Mouse (Mus musculus): ENCODE data around the gene Clps. TPM values are rescaled to one million over a fixed set of nuclear protein-coding genes. Genes with fewer than 3 reads are reported as not detected.

Clps gene
- polyA plus RNA-seq, 1 experiment = 4.1 TPM

GRCm38 (mm10) chr17:28517956-28518614, 42.5 kb downstream of the Clps start:
- no peaks in the 10 kb centered on the region for H3K27me3 ChIP-seq (ENCODE audit: control insufficient read depth, insufficient read depth, low read length)
- 0 out of 2 replicates have a peak, but pooled peaks have one; percentile 41 for TF ChIP-seq POLR2A (IDR thresholded peaks at IDR 0.05; ENCODE audit: control insufficient read depth, low read depth, low read length)
- no peak for TF ChIP-seq CTCF (IDR thresholded peaks at IDR 0.05; ENCODE audit: control insufficient read depth, insufficient read depth, insufficient replicate concordance, low read depth, low read length)
- peaks cover 26% of the 10 kb centered on the region for H3K4me1 ChIP-seq (ENCODE audit: control insufficient read depth, insufficient read depth, low read length)
- H3K36me3 ChIP-seq (ENCODE audit: control insufficient read depth, insufficient read depth, low read length) = no peaks in the 10 kb centered on the region
- H3K4me3 ChIP-seq (ENCODE audit: control insufficient read depth, low read depth, low read length) = peak overlapping the region; percentile 42
- peak overlapping the region; percentile 78 for H3K27ac ChIP-seq (ENCODE audit: control insufficient read depth, insufficient read depth, low read depth, low read length)

DNA sequence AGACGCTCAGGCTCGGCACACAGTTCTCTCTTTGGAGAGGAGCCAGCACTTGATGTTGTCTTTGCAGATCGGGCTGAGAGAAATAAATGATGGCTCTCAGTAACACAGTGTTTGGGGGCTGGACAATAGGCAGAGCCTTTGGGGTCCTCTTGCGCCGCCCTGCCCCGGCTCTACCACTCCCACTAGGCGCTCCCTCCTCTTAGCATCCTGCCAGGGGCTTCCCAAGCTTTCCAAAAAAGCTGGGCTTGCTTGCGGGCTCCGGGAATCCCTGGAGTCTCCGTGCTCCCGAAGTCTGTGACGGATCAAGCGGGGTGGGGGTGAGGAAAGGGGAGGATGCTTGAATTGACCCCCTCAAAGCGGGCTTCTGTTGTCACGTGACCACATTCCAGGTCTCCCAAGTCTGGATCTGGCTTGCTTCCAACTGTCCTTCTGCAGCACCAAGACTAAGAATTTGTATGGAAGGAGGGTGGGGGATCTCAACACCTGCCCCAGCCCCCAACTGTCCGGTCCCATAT, 43.1 kb downstream of the Clps start, which contains the start of gene Fkbp5:
TSS of gene Fkbp5 (minus strand) at position 87 of the 515 bp plus-strand sequence.
- Histone ChIP-seq H3K4me3 (ENCODE audit: control insufficient read depth, low read depth, low read length) (peak within 1 kb of the TSS; percentile 42), H3K27me3 (ENCODE audit: control insufficient read depth, insufficient read depth, low read length) (no peaks in the 10 kb centered on the region), H3K4me1 (ENCODE audit: control insufficient read depth, insufficient read depth, low read length) (peaks cover 22% of the 10 kb centered on the region), H3K36me3 (ENCODE audit: control insufficient read depth, insufficient read depth, low read length) (no peaks in the 10 kb centered on the region), H3K27ac (ENCODE audit: control insufficient read depth, insufficient read depth, low read depth, low read length) (peak within 1 kb of the TSS; percentile 83)
- TF ChIP-seq POLR2A (IDR thresholded peaks at IDR 0.05; ENCODE audit: control insufficient read depth, low read depth, low read length) = no peak

GRCm38 (mm10) chr17:28516881-28517280, 43.7 kb downstream of the Clps start:
- Histone ChIP-seq H3K4me1 (ENCODE audit: control insufficient read depth, insufficient read depth, low read length) (peaks cover 20% of the 10 kb centered on the region), H3K27ac (ENCODE audit: control insufficient read depth, insufficient read depth, low read depth, low read length) (peak overlapping the region; percentile 69), H3K36me3 (ENCODE audit: control insufficient read depth, insufficient read depth, low read length) (no peaks in the 10 kb centered on the region), H3K27me3 (ENCODE audit: control insufficient read depth, insufficient read depth, low read length) (no peaks in the 10 kb centered on the region), H3K4me3 (ENCODE audit: control insufficient read depth, low read depth, low read length) (peak overlapping the region; percentile 2)
- no peak for TF ChIP-seq POLR2A (IDR thresholded peaks at IDR 0.05; ENCODE audit: control insufficient read depth, low read depth, low read length)
- TF ChIP-seq CTCF (IDR thresholded peaks at IDR 0.05; ENCODE audit: control insufficient read depth, insufficient read depth, insufficient replicate concordance, low read depth, low read length) = no peak

GRCm38 (mm10) chr17:28515431-28516341, 44.9 kb downstream of the Clps start:
- TF ChIP-seq CTCF (IDR thresholded peaks at IDR 0.05; ENCODE audit: control insufficient read depth, insufficient read depth, insufficient replicate concordance, low read depth, low read length) (no peak), POLR2A (IDR thresholded peaks at IDR 0.05; ENCODE audit: control insufficient read depth, low read depth, low read length) (peak; percentile 11; the same call in 1 of the 2 replicates)
- no peaks in the 10 kb centered on the region for H3K27me3 ChIP-seq (ENCODE audit: control insufficient read depth, insufficient read depth, low read length)
- H3K4me3 ChIP-seq (ENCODE audit: control insufficient read depth, low read depth, low read length) = peak overlapping the region; percentile 25
- H3K4me1 ChIP-seq (ENCODE audit: control insufficient read depth, insufficient read depth, low read length) = peaks cover 24% of the 10 kb centered on the region
- no peaks in the 10 kb centered on the region for H3K36me3 ChIP-seq (ENCODE audit: control insufficient read depth, insufficient read depth, low read length)
- peak overlapping the region; percentile 91 for H3K27ac ChIP-seq (ENCODE audit: control insufficient read depth, insufficient read depth, low read depth, low read length)

DNA sequence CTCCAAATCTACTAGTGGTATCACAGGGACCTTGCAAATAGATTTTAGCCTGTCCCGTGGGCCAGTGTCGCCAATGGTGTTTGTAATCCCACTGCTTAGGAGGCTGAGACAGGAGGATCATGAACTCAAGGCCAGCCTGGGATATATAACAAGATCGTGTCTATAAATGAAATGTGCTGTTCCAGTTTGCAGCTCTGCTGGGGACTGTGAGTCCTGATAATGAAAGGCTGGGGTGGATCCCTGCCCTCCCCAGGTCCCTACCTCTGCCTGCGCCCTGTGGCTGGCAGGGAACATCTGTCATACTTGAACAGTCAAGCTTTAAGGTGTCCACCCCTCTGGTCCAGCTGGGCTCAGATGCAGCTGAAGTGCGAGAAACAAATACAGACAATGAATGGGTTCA, 46.0 kb downstream of the Clps start:
- TF ChIP-seq POLR2A (IDR thresholded peaks at IDR 0.05; ENCODE audit: control insufficient read depth, low read depth, low read length) (no peak), CTCF (IDR thresholded peaks at IDR 0.05; ENCODE audit: control insufficient read depth, insufficient read depth, insufficient replicate concordance, low read depth, low read length) (no peak)
- Histone ChIP-seq H3K36me3 (ENCODE audit: control insufficient read depth, insufficient read depth, low read length) (no peaks in the 10 kb centered on the region), H3K27ac (ENCODE audit: control insufficient read depth, insufficient read depth, low read depth, low read length) (peak overlapping the region; percentile 65), H3K4me3 (ENCODE audit: control insufficient read depth, low read depth, low read length) (no peak overlapping the region), H3K27me3 (ENCODE audit: control insufficient read depth, insufficient read depth, low read length) (no peaks in the 10 kb centered on the region), H3K4me1 (ENCODE audit: control insufficient read depth, insufficient read depth, low read length) (peaks cover 28% of the 10 kb centered on the region)

- TF ChIP-seq POLR2A (IDR thresholded peaks at IDR 0.05; ENCODE audit: control insufficient read depth, low read depth, low read length) = no peak
- TF ChIP-seq CTCF (IDR thresholded peaks at IDR 0.05; ENCODE audit: control insufficient read depth, insufficient read depth, insufficient replicate concordance, low read depth, low read length) = no peak
- H3K4me3 ChIP-seq (ENCODE audit: control insufficient read depth, low read depth, low read length) = no peak overlapping the region
- H3K4me1 ChIP-seq (ENCODE audit: control insufficient read depth, insufficient read depth, low read length) = peaks cover 25% of the 10 kb centered on the region
- no peaks in the 10 kb centered on the region for H3K36me3 ChIP-seq (ENCODE audit: control insufficient read depth, insufficient read depth, low read length)
- peak overlapping the region; percentile 65 for H3K27ac ChIP-seq (ENCODE audit: control insufficient read depth, insufficient read depth, low read depth, low read length)
- no peaks in the 10 kb centered on the region for H3K27me3 ChIP-seq (ENCODE audit: control insufficient read depth, insufficient read depth, low read length)
Measured at GRCm38 (mm10) chr17:28513844-28514243, 46.7 kb downstream of the Clps start.

- Histone ChIP-seq H3K36me3 (ENCODE audit: control insufficient read depth, insufficient read depth, low read length) (no peaks in the 10 kb centered on the region), H3K4me3 (ENCODE audit: control insufficient read depth, low read depth, low read length) (no peak overlapping the region), H3K27ac (ENCODE audit: control insufficient read depth, insufficient read depth, low read depth, low read length) (peak overlapping the region; percentile 65), H3K27me3 (ENCODE audit: control insufficient read depth, insufficient read depth, low read length) (no peaks in the 10 kb centered on the region), H3K4me1 (ENCODE audit: control insufficient read depth, insufficient read depth, low read length) (peaks cover 22% of the 10 kb centered on the region)
- TF ChIP-seq POLR2A (IDR thresholded peaks at IDR 0.05; ENCODE audit: control insufficient read depth, low read depth, low read length) = no peak
- no peak for TF ChIP-seq CTCF (IDR thresholded peaks at IDR 0.05; ENCODE audit: control insufficient read depth, insufficient read depth, insufficient replicate concordance, low read depth, low read length)
Measured at GRCm38 (mm10) chr17:28513337-28513736, 47.2 kb downstream of the Clps start.

Measured in testis, adult 2 months (tissue).